Mouse (Mus musculus): Measurements from ENCODE around the gene Fance. TPM values are rescaled to one million over a fixed set of nuclear protein-coding genes. Genes with fewer than 3 reads are reported as not detected.

Fance gene
- 32.3 and 34.0 TPM in 2 replicates for polyA plus RNA-seq (2015; fragmentation: Nextera tagmentation; extraction: Ambion mirVana)

DNA sequence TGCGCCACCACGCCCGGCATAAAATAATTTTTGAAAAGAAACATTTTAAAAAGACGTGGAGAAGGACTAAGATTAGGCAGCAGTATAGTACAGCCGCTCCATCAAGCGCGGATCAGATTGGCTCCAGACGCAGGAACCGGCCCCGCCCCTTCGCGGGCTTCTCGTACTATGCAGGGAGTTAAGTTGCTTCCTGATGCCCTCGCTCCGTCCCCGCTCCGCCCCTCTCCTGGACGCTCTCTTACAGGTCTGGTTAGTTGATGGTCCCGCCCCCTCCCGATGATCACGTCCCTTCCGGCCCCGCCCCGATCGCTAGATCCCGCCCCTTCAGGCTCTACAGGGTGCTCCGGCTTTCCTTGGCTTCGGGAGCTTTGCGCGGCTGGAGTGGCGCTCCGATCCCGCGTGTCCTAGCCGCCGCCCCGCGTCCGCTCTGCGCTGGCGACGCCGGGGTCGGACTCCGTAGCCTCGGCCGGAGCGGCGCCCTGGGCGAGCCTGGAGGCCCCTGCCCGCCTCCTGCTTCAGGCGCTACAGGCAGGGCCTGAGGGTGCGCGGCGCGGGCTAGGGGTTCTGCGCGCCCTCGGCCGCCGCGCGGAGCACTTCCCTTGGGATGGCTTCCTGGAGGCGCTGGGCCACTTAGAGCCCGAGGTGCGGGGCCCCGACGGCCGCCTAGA, at the start of gene Fance:
Gene Fance, plus strand, starts transcription at position 308 of the 668 bp plus-strand sequence.
- no peaks in the 10 kb centered on the region for H3K27me3 ChIP-seq (ENCODE audit: insufficient read depth, low read length)
- peaks cover 31% of the 10 kb centered on the region for H3K4me1 ChIP-seq (ENCODE audit: insufficient read depth, low read length)
- H3K4me3 ChIP-seq (ENCODE audit: low read length) = peak within 1 kb of the TSS; percentile 75
- WGBS = under 1% methylated on average over 69 of the region's 69 CpGs
- H3K4me2 ChIP-seq (replicated peaks; ENCODE audit: low read depth, low read length) = peak within 1 kb of the TSS; percentile 78
- peak; percentile 98 for ATAC-seq (ENCODE audit: low FRiP score, low TSS enrichment)
- H3K9me3 ChIP-seq (ENCODE audit: low read length) = no peaks in the 10 kb centered on the region
- peaks cover 24% of the 10 kb centered on the region for H3K36me3 ChIP-seq (ENCODE audit: insufficient read depth, low read length)
- peak within 1 kb of the TSS; percentile 90 for H3K9ac ChIP-seq (replicated peaks; ENCODE audit: low read length)
- H3K27ac ChIP-seq (ENCODE audit: low read length) = peak within 1 kb of the TSS; percentile 95

DNA sequence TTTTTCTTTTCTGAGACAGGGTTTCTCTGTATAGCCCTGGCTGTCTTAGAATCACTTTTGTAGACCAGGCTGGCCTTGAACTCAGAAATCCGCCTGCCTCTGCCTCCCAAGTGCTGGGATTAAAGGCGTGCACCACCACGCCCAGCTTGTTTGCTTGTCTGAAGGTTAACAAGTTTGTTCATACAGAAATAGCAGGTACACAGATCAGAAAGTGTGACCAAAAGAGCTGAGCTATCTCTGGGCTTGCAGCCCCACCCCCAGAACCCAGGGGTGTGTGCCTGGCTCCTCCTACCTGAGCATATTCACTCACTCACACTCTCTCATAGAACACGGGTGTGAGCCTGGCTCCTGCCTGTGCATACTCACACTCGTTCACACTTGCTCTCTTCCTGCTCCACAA, 46.1 kb upstream of the Fance start:
- Histone ChIP-seq H3K27ac (ENCODE audit: low read length) (no peak overlapping the region), H3K27me3 (ENCODE audit: insufficient read depth, low read length) (no peaks in the 10 kb centered on the region), H3K4me2 (replicated peaks; ENCODE audit: low read depth, low read length) (no peak overlapping the region), H3K36me3 (ENCODE audit: insufficient read depth, low read length) (no peaks in the 10 kb centered on the region), H3K9me3 (ENCODE audit: low read length) (no peaks in the 10 kb centered on the region), H3K9ac (replicated peaks; ENCODE audit: low read length) (no peak overlapping the region), H3K4me3 (ENCODE audit: low read length) (no peak overlapping the region), H3K4me1 (ENCODE audit: insufficient read depth, low read length) (peaks cover 37% of the 10 kb centered on the region)
- no peak for ATAC-seq (ENCODE audit: low FRiP score, low TSS enrichment)
- 92% methylated on average over 5 of the region's 5 CpGs for WGBS

DNA sequence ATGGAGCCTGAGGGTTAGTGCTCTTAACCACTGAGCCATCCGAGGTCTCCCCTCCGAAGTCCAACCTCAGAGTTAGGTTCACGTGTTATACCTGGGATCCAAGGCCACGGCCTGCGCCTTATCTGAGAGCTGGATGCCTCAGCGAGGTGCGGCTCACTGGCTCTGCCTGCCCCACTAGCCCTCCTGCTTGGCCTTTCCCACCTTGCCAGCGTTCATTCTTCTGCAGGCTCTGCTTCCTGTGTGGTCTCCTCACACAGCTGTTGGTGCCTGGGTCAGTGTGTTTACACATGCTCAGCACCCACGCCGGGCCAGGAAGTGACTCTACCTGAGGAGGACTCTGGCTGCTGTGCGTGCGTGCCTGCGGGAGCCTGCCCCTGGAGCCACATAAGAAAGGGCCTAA, 43.2 kb upstream of the Fance start:
- Histone ChIP-seq H3K4me1 (ENCODE audit: insufficient read depth, low read length) (peaks cover 24% of the 10 kb centered on the region), H3K9me3 (ENCODE audit: low read length) (no peaks in the 10 kb centered on the region), H3K27me3 (ENCODE audit: insufficient read depth, low read length) (no peaks in the 10 kb centered on the region), H3K4me3 (ENCODE audit: low read length) (no peak overlapping the region), H3K4me2 (replicated peaks; ENCODE audit: low read depth, low read length) (no peak overlapping the region), H3K27ac (ENCODE audit: low read length) (no peak overlapping the region), H3K36me3 (ENCODE audit: insufficient read depth, low read length) (no peaks in the 10 kb centered on the region), H3K9ac (replicated peaks; ENCODE audit: low read length) (no peak overlapping the region)
- ATAC-seq (ENCODE audit: low FRiP score, low TSS enrichment) = no peak
- WGBS = 47% methylated on average over 13 of the region's 13 CpGs

GRCm38 (mm10) chr17:28271537-28272266, 41.6 kb upstream of the Fance start:
- H3K36me3 ChIP-seq (ENCODE audit: insufficient read depth, low read length) = no peaks in the 10 kb centered on the region
- 82% methylated on average over 12 of the region's 12 CpGs for WGBS
- peak overlapping the region; percentile 27 for H3K27ac ChIP-seq (ENCODE audit: low read length)
- no peaks in the 10 kb centered on the region for H3K9me3 ChIP-seq (ENCODE audit: low read length)
- H3K4me3 ChIP-seq (ENCODE audit: low read length) = no peak overlapping the region
- H3K9ac ChIP-seq (replicated peaks; ENCODE audit: low read length) = no peak overlapping the region
- no peaks in the 10 kb centered on the region for H3K27me3 ChIP-seq (ENCODE audit: insufficient read depth, low read length)
- peak; percentile 25 for ATAC-seq (ENCODE audit: low FRiP score, low TSS enrichment)
- H3K4me1 ChIP-seq (ENCODE audit: insufficient read depth, low read length) = peaks cover 16% of the 10 kb centered on the region
- H3K4me2 ChIP-seq (replicated peaks; ENCODE audit: low read depth, low read length) = no peak overlapping the region

DNA sequence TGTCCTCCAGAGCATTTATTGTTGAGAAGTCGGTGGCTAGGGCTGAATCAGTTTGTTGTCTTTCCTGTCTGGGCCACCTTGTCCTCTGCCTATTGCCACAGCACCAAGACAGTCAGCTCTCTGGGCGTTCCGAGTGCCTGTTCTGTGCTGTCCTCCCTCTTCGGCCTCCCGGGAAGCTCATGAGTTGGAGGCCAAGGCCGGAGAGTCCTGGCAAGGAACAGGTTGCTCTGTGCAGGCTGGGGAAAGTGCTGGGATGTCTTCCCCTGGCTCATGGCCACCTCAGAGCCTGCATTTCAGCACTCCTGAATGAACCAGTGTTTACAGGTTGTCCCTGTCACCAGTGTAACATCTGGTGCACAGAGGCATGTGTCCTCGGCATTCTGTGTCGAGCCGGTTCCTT, 41.0 kb upstream of the Fance start:
- 85% methylated on average over 9 of the region's 9 CpGs for WGBS
- Histone ChIP-seq H3K4me1 (ENCODE audit: insufficient read depth, low read length) (peaks cover 17% of the 10 kb centered on the region), H3K27ac (ENCODE audit: low read length) (peak overlapping the region; percentile 27; the same call in 1 of the 2 replicates), H3K27me3 (ENCODE audit: insufficient read depth, low read length) (no peaks in the 10 kb centered on the region), H3K36me3 (ENCODE audit: insufficient read depth, low read length) (no peaks in the 10 kb centered on the region), H3K4me3 (ENCODE audit: low read length) (no peak overlapping the region), H3K4me2 (replicated peaks; ENCODE audit: low read depth, low read length) (no peak overlapping the region), H3K9ac (replicated peaks; ENCODE audit: low read length) (no peak overlapping the region), H3K9me3 (ENCODE audit: low read length) (no peaks in the 10 kb centered on the region)
- no peak for ATAC-seq (ENCODE audit: low FRiP score, low TSS enrichment)

GRCm38 (mm10) chr17:28272837-28273236, 40.5 kb upstream of the Fance start:
- H3K4me2 ChIP-seq (replicated peaks; ENCODE audit: low read depth, low read length) = no peak overlapping the region
- H3K36me3 ChIP-seq (ENCODE audit: insufficient read depth, low read length) = no peaks in the 10 kb centered on the region
- 79% methylated on average over 6 of the region's 6 CpGs for WGBS
- H3K9ac ChIP-seq (replicated peaks; ENCODE audit: low read length) = no peak overlapping the region
- no peaks in the 10 kb centered on the region for H3K27me3 ChIP-seq (ENCODE audit: insufficient read depth, low read length)
- peaks cover 21% of the 10 kb centered on the region for H3K4me1 ChIP-seq (ENCODE audit: insufficient read depth, low read length)
- H3K9me3 ChIP-seq (ENCODE audit: low read length) = no peaks in the 10 kb centered on the region
- H3K4me3 ChIP-seq (ENCODE audit: low read length) = no peak overlapping the region
- no peak for ATAC-seq (ENCODE audit: low FRiP score, low TSS enrichment)
- H3K27ac ChIP-seq (ENCODE audit: low read length) = 0 out of 2 replicates have a peak overlapping the region, but pooled peaks have one; percentile 8

- Histone ChIP-seq H3K36me3 (ENCODE audit: insufficient read depth, low read length) (no peaks in the 10 kb centered on the region), H3K4me1 (ENCODE audit: insufficient read depth, low read length) (peaks cover 39% of the 10 kb centered on the region), H3K4me3 (ENCODE audit: low read length) (no peak overlapping the region), H3K27ac (ENCODE audit: low read length) (no peak overlapping the region), H3K9me3 (ENCODE audit: low read length) (no peaks in the 10 kb centered on the region), H3K27me3 (ENCODE audit: insufficient read depth, low read length) (no peaks in the 10 kb centered on the region), H3K9ac (replicated peaks; ENCODE audit: low read length) (no peak overlapping the region), H3K4me2 (replicated peaks; ENCODE audit: low read depth, low read length) (no peak overlapping the region)
- 77% methylated on average over 3 of the region's 3 CpGs for WGBS
- no peak for ATAC-seq (ENCODE audit: low FRiP score, low TSS enrichment)
Measured at GRCm38 (mm10) chr17:28274739-28275138, 38.6 kb upstream of the Fance start.

DNA sequence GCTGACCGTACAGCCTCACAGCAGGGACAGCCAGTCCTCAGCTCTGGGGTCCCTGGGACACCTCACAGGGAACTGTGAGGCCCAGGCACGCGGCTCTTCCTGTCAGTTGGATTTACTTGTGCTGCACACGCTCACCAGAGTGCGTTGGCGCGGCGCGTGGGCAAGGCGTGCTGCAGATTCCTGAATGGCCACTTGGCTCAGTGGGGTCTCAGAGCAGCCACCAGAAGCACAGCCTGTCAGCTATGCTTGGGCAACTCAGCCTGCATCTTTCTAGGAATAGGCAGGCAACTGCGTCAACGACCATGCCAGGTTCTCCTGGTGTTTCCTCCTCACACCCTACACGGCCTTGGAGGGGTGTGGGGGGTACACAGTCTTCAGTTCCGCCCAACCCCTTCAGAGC, 36.1 kb upstream of the Fance start:
- Histone ChIP-seq H3K36me3 (ENCODE audit: insufficient read depth, low read length) (no peaks in the 10 kb centered on the region), H3K9me3 (ENCODE audit: low read length) (no peaks in the 10 kb centered on the region), H3K27me3 (ENCODE audit: insufficient read depth, low read length) (no peaks in the 10 kb centered on the region), H3K27ac (ENCODE audit: low read length) (no peak overlapping the region), H3K9ac (replicated peaks; ENCODE audit: low read length) (no peak overlapping the region), H3K4me2 (replicated peaks; ENCODE audit: low read depth, low read length) (no peak overlapping the region), H3K4me1 (ENCODE audit: insufficient read depth, low read length) (peaks cover 50% of the 10 kb centered on the region), H3K4me3 (ENCODE audit: low read length) (no peak overlapping the region)
- 69% methylated on average over 14 of the region's 14 CpGs for WGBS
- ATAC-seq (ENCODE audit: low FRiP score, low TSS enrichment) = no peak

- no peaks in the 10 kb centered on the region for H3K36me3 ChIP-seq (ENCODE audit: insufficient read depth, low read length)
- no peak overlapping the region for H3K27ac ChIP-seq (ENCODE audit: low read length)
- H3K4me2 ChIP-seq (replicated peaks; ENCODE audit: low read depth, low read length) = no peak overlapping the region
- no peak overlapping the region for H3K4me3 ChIP-seq (ENCODE audit: low read length)
- H3K27me3 ChIP-seq (ENCODE audit: insufficient read depth, low read length) = no peaks in the 10 kb centered on the region
- 81% methylated on average over 10 of the region's 10 CpGs for WGBS
- H3K4me1 ChIP-seq (ENCODE audit: insufficient read depth, low read length) = peaks cover 48% of the 10 kb centered on the region
- ATAC-seq (ENCODE audit: low FRiP score, low TSS enrichment) = no peak
- H3K9me3 ChIP-seq (ENCODE audit: low read length) = no peaks in the 10 kb centered on the region
- no peak overlapping the region for H3K9ac ChIP-seq (replicated peaks; ENCODE audit: low read length)
Measured at GRCm38 (mm10) chr17:28277721-28278120, 35.6 kb upstream of the Fance start.

- no peak overlapping the region for H3K4me3 ChIP-seq (ENCODE audit: low read length)
- no peak overlapping the region for H3K4me2 ChIP-seq (replicated peaks; ENCODE audit: low read depth, low read length)
- no peak for ATAC-seq (ENCODE audit: low FRiP score, low TSS enrichment)
- no peaks in the 10 kb centered on the region for H3K36me3 ChIP-seq (ENCODE audit: insufficient read depth, low read length)
- peak overlapping the region; percentile 73; the same call in 1 of the 2 replicates for H3K27ac ChIP-seq (ENCODE audit: low read length)
- H3K27me3 ChIP-seq (ENCODE audit: insufficient read depth, low read length) = no peaks in the 10 kb centered on the region
- H3K9me3 ChIP-seq (ENCODE audit: low read length) = no peaks in the 10 kb centered on the region
- 72% methylated on average over 3 of the region's 3 CpGs for WGBS
- H3K4me1 ChIP-seq (ENCODE audit: insufficient read depth, low read length) = peaks cover 50% of the 10 kb centered on the region
- H3K9ac ChIP-seq (replicated peaks; ENCODE audit: low read length) = no peak overlapping the region
Measured at GRCm38 (mm10) chr17:28278156-28278555, 35.2 kb upstream of the Fance start.

Data from kidney, embryonic 16.5 days (tissue).